Mouse (Mus musculus) lung, postnatal 0 days (tissue): ENCODE measurements around the gene Tdrd3.

ENCODE experiments used
- CTCF ChIP-seq: IDR thresholded peaks from 2 replicates; pipeline ENCODE4 v1.5.1; 2016; ENCODE audit warnings: antibody characterized with exemption, mild to moderate bottlenecking
- EP300 ChIP-seq: IDR thresholded peaks from 2 replicates; pipeline ENCODE4 v1.6.1; 2016; ENCODE audit warnings: antibody characterized with exemption, mild to moderate bottlenecking, control low read depth

GRCm38 (mm10) chr14:87531847-87532246 lies 115.4 kb downstream of the Tdrd3 start:
- no peak for TF ChIP-seq CTCF
- no peak for TF ChIP-seq EP300
